Mouse (Mus musculus) kidney, embryonic 15.5 days (tissue): ENCODE results near the gene Jund. TPM values are rescaled to one million over a fixed set of nuclear protein-coding genes. Genes with fewer than 3 reads are reported as not detected.
A peak's percentile ranks its signal among the peaks of the same experiment; 100 is the strongest.

Source experiments
- ATAC-seq: fragments of 200-750 bp; cut with Nextera tagmentation; replicated peaks from 2 replicates; pipeline ENCODE4 v1.8.0; 2017; ENCODE audit warnings: moderate TSS enrichment; ENCODE audit not compliant: low FRiP score
- H3K27ac ChIP-seq: fragments of 300-500 bp; sonication (generic); 2 replicates; pipeline ENCODE4 v1.5.1; 2015; ENCODE audit warnings: mild to moderate bottlenecking, inconsistent platforms
- H3K27me3 ChIP-seq: fragments of 300-500 bp; sonication (generic); 2 replicates; pipeline ENCODE4 v1.6.1; 2015; ENCODE audit warnings: inconsistent platforms
- H3K36me3 ChIP-seq: fragments of 300-500 bp; sonication (generic); 2 replicates; pipeline ENCODE4 v1.6.1; 2015; ENCODE audit warnings: inconsistent platforms
- H3K4me1 ChIP-seq: fragments of 300-500 bp; sonication (generic); 2 replicates; pipeline ENCODE4 v1.6.1; 2015; ENCODE audit warnings: inconsistent platforms
- H3K4me2 ChIP-seq: fragments of 300-500 bp; sonication (generic); 2 replicates; pipeline ENCODE4 v1.6.1; 2015; ENCODE audit warnings: moderate library complexity, mild to moderate bottlenecking, inconsistent platforms
- H3K4me3 ChIP-seq: fragments of 300-500 bp; sonication (generic); replicated peaks from 2 replicates; pipeline ENCODE4 v1.5.1; 2015; ENCODE audit warnings: mild to moderate bottlenecking, inconsistent platforms
- H3K9ac ChIP-seq: fragments of 300-500 bp; sonication (generic); 2 replicates; pipeline ENCODE4 v1.6.1; 2015; ENCODE audit warnings: mild to moderate bottlenecking, inconsistent platforms
- H3K9me3 ChIP-seq: fragments of 300-500 bp; sonication (generic); replicated peaks from 2 replicates; pipeline ENCODE4 v1.6.1; 2016; ENCODE audit warnings: inconsistent platforms
- WGBS: fragments of 180-500 bp; shearing (Covaris S2); methylation state at CpG from one replicate; pipeline ENCODE4 v1.1.7; 2015; ENCODE audit warnings: mixed read lengths; 5-methylcytosine and 5-hydroxymethylcytosine counted together
- polyA plus RNA-seq: library from polyadenylated mRNA; unstranded; fragments of >200 nt; fragmentation: Nextera tagmentation; extraction: Ambion mirVana; gene quantifications from 2 replicates; pipeline ENCODE4 v1.2.1, GENCODE M21; 2015

Jund gene
- polyA plus RNA-seq, 1 experiment from 2014 or later, result 68.1 TPM

DNA sequence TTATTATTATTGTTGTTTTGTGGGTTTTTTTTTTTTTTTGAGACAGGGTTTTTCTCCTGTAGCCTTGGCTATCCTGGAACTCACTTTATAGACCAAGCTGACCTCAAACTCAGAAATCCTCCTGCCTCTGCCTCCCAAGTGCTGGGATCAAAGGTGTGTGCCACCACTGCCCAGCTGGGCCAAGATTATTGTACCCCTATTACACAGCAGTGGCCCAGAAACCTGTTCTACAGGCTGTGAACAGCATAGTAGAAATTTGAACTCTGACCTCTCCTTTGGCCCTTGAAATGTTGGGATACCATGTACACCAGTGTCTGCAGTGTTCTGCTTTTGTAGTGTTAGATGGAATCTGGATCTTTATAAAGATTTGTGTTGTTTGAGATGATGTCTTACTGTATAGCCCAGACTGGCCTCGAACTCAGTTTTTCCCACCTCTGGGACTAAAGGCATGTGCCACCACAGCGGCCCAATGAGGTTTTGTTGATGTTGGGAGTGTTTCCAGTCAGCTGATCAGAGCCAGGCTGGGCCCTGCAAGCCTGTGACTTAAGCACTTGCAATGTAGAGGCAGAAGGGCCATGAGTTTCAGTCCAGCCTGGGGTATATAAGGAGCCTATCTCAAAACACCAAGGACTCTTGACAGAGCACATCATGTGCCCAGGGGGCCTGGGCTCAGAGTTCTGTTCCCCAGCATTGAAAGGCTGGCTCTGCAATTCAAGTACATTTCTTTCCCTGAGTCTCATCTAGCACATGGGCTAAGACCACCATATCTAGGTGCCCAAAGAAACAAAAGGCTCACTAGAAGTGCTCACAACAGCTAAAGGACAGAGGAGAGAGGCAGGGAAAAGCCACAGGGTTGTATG is 3.5 kb downstream of the Jund start:
- 76% methylated on average over 2 of the region's 2 CpGs for WGBS
- H3K9ac ChIP-seq, result no peak overlapping the region
- 0 out of 2 replicates have a peak overlapping the region, but pooled peaks have one; percentile 97 for H3K4me3 ChIP-seq
- H3K27ac ChIP-seq, result no peak overlapping the region
- no peaks in the 10 kb centered on the region for H3K27me3 ChIP-seq
- H3K36me3 ChIP-seq, result peaks cover 24% of the 10 kb centered on the region
- no peaks in the 10 kb centered on the region for H3K9me3 ChIP-seq
- H3K4me2 ChIP-seq, result peak overlapping the region; percentile 72
- ATAC-seq, result no peak
- peaks cover 33% of the 10 kb centered on the region for H3K4me1 ChIP-seq

- H3K4me3 ChIP-seq, result no peak overlapping the region
- H3K4me2 ChIP-seq, result no peak overlapping the region
- 81% methylated on average over 3 of the region's 3 CpGs for WGBS
- H3K9me3 ChIP-seq, result no peaks in the 10 kb centered on the region
- H3K9ac ChIP-seq, result no peak overlapping the region
- H3K27ac ChIP-seq, result no peak overlapping the region
- H3K4me1 ChIP-seq, result peaks cover 27% of the 10 kb centered on the region
- no peak for ATAC-seq
- no peaks in the 10 kb centered on the region for H3K27me3 ChIP-seq
- peaks cover 24% of the 10 kb centered on the region for H3K36me3 ChIP-seq
These were observed 4.1 kb downstream of the Jund start for GRCm38 (mm10) chr8:70702842-70703182.

- peaks cover 24% of the 10 kb centered on the region for H3K36me3 ChIP-seq
- 78% methylated on average over 3 of the region's 3 CpGs for WGBS
- no peak within 1 kb of the TSS for H3K4me3 ChIP-seq
- no peaks in the 10 kb centered on the region for H3K9me3 ChIP-seq
- no peaks in the 10 kb centered on the region for H3K27me3 ChIP-seq
- peaks cover 22% of the 10 kb centered on the region for H3K4me1 ChIP-seq
- no peak for ATAC-seq
- H3K27ac ChIP-seq, result no peak within 1 kb of the TSS
- peak within 1 kb of the TSS; percentile 72; the same call in 1 of the 2 replicates for H3K4me2 ChIP-seq
- H3K9ac ChIP-seq, result no peak within 1 kb of the TSS
These were observed 4.5 kb downstream of the Jund start, which contains the start of gene Iqcn for GRCm38 (mm10) chr8:70703287-70703686. Gene Iqcn, plus strand, starts transcription at chr8:70703457.

GRCm38 (mm10) chr8:70708281-70708680 is 9.5 kb downstream of the Jund start:
- Histone ChIP-seq H3K36me3 (peaks cover 7% of the 10 kb centered on the region), H3K4me2 (no peak overlapping the region), H3K9ac (no peak overlapping the region), H3K9me3 (no peaks in the 10 kb centered on the region), H3K4me1 (peaks cover 5% of the 10 kb centered on the region; the same call in 1 of the 2 replicates), H3K4me3 (no peak overlapping the region), H3K27ac (no peak overlapping the region), H3K27me3 (no peaks in the 10 kb centered on the region)
- ATAC-seq, result no peak
- 91% methylated on average over 14 of the region's 14 CpGs for WGBS

DNA sequence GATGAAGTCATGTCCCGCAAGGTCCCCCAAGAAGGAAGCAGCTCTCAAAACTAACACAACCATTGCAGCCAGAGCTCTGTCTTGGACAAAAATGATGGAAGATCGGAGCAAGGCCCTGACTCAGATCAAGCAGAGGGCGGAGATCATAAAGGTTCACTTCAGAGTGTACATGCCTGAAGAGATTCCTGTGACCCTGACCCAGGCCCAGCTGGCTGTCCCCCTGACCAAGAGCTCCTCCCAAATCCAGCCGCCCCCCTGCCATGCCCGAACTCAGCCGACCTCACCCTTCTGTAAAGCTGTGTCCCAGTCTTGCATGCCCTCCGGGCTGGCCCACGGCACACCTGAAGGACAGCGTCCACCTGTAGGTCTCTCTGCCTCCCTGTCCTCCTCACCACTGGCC is 11.0 kb downstream of the Jund start:
- Histone ChIP-seq H3K4me3 (no peak overlapping the region), H3K4me1 (peaks cover 14% of the 10 kb centered on the region; the same call in 1 of the 2 replicates), H3K4me2 (no peak overlapping the region), H3K9ac (no peak overlapping the region), H3K9me3 (no peaks in the 10 kb centered on the region), H3K27ac (no peak overlapping the region), H3K36me3 (no peaks in the 10 kb centered on the region), H3K27me3 (no peaks in the 10 kb centered on the region)
- ATAC-seq, result no peak
- 82% methylated on average over 9 of the region's 9 CpGs for WGBS

- WGBS, result 95% methylated on average over 1 of the region's 1 CpGs
- ATAC-seq, result no peak
These were observed 11.5 kb downstream of the Jund start for GRCm38 (mm10) chr8:70710296-70710695.

GRCm38 (mm10) chr8:70711041-70711440 is 12.3 kb downstream of the Jund start:
- Histone ChIP-seq H3K4me1 (peaks cover 14% of the 10 kb centered on the region; the same call in 1 of the 2 replicates), H3K27ac (no peak overlapping the region), H3K4me2 (no peak overlapping the region), H3K27me3 (no peaks in the 10 kb centered on the region), H3K9me3 (no peaks in the 10 kb centered on the region), H3K36me3 (no peaks in the 10 kb centered on the region), H3K9ac (no peak overlapping the region), H3K4me3 (no peak overlapping the region)
- WGBS, result 84% methylated on average over 11 of the region's 11 CpGs
- ATAC-seq, result no peak

More at GRCm38 (mm10) chr8:70710296-70710695, 11.5 kb downstream of the Jund start:
- no peaks in the 10 kb centered on the region for H3K36me3 ChIP-seq
- H3K27me3 ChIP-seq, result no peaks in the 10 kb centered on the region
- no peaks in the 10 kb centered on the region for H3K9me3 ChIP-seq
- no peak overlapping the region for H3K9ac ChIP-seq
- H3K4me3 ChIP-seq, result no peak overlapping the region
- peaks cover 14% of the 10 kb centered on the region; the same call in 1 of the 2 replicates for H3K4me1 ChIP-seq
- H3K27ac ChIP-seq, result no peak overlapping the region
- H3K4me2 ChIP-seq, result no peak overlapping the region

- peaks cover 19% of the 10 kb centered on the region; the same call in 1 of the 2 replicates for H3K4me1 ChIP-seq
- no peaks in the 10 kb centered on the region for H3K36me3 ChIP-seq
- no peak overlapping the region for H3K4me3 ChIP-seq
- H3K27ac ChIP-seq, result no peak overlapping the region
- 0 out of 2 replicates have a peak, but pooled peaks have one; percentile 3 for ATAC-seq
- no peaks in the 10 kb centered on the region for H3K27me3 ChIP-seq
- no peaks in the 10 kb centered on the region for H3K9me3 ChIP-seq
- no peak overlapping the region for H3K4me2 ChIP-seq
- WGBS, result 77% methylated on average over 7 of the region's 7 CpGs
- H3K9ac ChIP-seq, result no peak overlapping the region
These were observed 15.2 kb downstream of the Jund start for GRCm38 (mm10) chr8:70713991-70714390.

GRCm38 (mm10) chr8:70715086-70715485 is 16.3 kb downstream of the Jund start:
- no peak overlapping the region for H3K27ac ChIP-seq
- WGBS, result 40% methylated on average over 2 of the region's 2 CpGs
- no peak overlapping the region for H3K4me3 ChIP-seq
- H3K9ac ChIP-seq, result no peak overlapping the region
- H3K9me3 ChIP-seq, result no peaks in the 10 kb centered on the region
- H3K27me3 ChIP-seq, result 0 out of 2 replicates have a peak, but pooled peaks cover 3% of the 10 kb centered on the region
- no peak overlapping the region for H3K4me2 ChIP-seq
- H3K36me3 ChIP-seq, result no peaks in the 10 kb centered on the region
- H3K4me1 ChIP-seq, result peaks cover 19% of the 10 kb centered on the region; the same call in 1 of the 2 replicates
- no peak for ATAC-seq

DNA sequence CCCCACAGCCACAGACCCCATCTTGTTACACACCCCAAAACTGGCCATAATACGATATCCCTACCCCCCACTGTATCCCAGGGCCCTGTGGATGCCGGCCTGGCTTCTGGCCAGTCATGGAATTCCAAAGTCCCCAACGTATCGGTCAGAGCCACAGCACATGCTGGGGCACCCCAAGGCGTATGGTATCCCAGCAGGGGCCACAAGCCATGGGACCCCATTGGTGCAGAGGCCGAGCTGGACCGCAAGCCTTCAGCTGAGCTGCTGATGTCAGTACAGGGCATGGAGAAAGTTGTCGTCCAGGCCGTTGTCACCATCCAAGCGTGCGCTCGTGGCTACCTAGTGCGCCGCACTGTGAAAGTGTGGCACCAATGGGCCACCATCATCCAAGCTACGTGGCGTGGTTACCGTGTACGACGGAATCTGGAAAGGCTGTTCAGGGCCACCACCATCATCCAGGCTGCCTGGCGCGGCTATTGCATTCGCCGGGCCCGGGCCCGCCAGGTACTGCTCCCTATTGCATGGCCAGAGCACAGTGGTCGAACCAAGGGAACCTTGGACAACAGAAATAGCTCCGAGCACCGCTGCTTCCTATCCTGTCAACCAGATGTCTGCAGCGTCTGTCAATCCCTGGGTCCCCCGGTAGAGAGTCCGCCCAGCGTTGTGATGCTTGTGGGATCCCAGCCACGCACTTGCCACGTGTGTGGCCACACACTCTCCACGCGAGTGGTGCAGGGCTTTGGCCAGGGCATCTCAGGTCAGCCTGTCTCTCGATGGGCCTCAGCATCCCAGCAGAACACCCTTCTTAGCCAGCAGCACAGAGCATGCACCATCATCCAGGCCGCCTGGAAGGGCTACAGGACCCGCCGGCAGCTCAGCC is 18.0 kb downstream of the Jund start:
- WGBS, result 88% methylated on average over 40 of the region's 40 CpGs

DNA sequence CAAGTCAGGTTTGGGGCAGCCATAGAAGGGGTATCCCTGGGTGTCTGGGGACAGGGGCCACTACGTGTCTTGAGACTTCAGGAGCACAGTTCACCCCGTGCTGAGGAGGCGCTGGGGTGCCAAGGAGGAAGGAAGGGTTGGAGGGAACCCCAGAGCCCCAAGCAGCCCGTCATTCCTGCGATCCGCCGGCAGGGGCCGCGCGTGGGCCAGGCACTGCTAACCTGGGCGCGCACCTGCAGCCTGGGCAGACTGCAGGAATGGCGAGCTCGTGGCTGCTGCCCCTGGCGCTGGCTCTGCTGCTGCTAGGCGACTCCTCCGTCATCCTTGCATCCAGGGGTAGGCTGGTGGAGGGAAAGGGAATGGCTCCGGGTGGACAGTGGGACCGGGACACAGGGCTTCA is 19.5 kb downstream of the Jund start, which contains the start of gene Gm3336:
Gene Gm3336, plus strand, starts transcription at position 247 of the 400 bp plus-strand sequence.
- WGBS, result 3% methylated on average over 19 of the region's 19 CpGs
- no peak within 1 kb of the TSS for H3K27ac ChIP-seq
- 0 out of 2 replicates have a peak, but pooled peaks cover 3% of the 10 kb centered on the region for H3K27me3 ChIP-seq
- ATAC-seq, result peak; percentile 15; the same call in 1 of the 2 replicates
- H3K4me3 ChIP-seq, result no peak within 1 kb of the TSS
- no peaks in the 10 kb centered on the region for H3K36me3 ChIP-seq
- H3K4me2 ChIP-seq, result peak within 1 kb of the TSS; percentile 31; the same call in 1 of the 2 replicates
- peaks cover 17% of the 10 kb centered on the region for H3K4me1 ChIP-seq
- H3K9ac ChIP-seq, result no peak within 1 kb of the TSS
- H3K9me3 ChIP-seq, result no peaks in the 10 kb centered on the region

More for the DNA sequence above, 18.0 kb downstream of the Jund start:
- no peak overlapping the region for H3K4me2 ChIP-seq
- no peak overlapping the region for H3K27ac ChIP-seq
- peaks cover 19% of the 10 kb centered on the region; the same call in 1 of the 2 replicates for H3K4me1 ChIP-seq
- no peaks in the 10 kb centered on the region for H3K9me3 ChIP-seq
- no peak overlapping the region for H3K9ac ChIP-seq
- 0 out of 2 replicates have a peak, but pooled peaks cover 3% of the 10 kb centered on the region for H3K27me3 ChIP-seq
- H3K36me3 ChIP-seq, result no peaks in the 10 kb centered on the region
- H3K4me3 ChIP-seq, result no peak overlapping the region
- no peak for ATAC-seq
